Mouse (Mus musculus): ENCODE results near the gene Ssxb8.
"Not testable (repeated sequence)": the region's sequence is repeated elsewhere in the genome, so short reads cannot be mapped to it uniquely, and the experiment has no call there.

Gene Ssxb8

GRCm38 (mm10) chrX:8690744-8691143 lies at the start of gene Ssxb8:
Gene Ssxb8, minus strand, starts transcription at chrX:8690844.
- DNase-seq (ENCODE audit: low spot score in 2 of 2): not testable (repeated sequence)

DNA sequence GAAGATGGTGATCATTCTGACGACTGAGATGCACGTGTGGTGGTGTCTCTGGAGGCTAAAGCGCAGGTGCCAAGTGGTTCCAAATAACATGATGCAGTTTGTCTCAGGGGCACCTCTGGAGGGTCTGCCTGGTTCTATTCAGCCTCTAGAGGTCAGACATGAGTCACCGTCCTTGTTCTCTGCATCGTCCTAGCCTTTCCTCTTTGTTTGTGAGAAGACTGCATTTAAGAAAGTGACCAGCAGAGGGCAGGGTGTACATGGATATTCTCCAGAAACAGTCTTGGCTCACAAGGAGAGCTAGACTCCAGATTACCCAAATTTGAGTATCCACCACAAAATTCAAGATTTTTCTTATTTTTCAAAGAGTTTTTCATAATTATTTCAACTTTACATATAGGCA lies 42.3 kb upstream of the Ssxb8 start:
- DNase-seq (ENCODE audit: low spot score in 2 of 2): peak in 1 of 2 experiments; percentile 8

- DNase-seq (ENCODE audit: low spot score in 2 of 2): no peak
These were observed 27.6 kb downstream of the Ssxb8 start for GRCm38 (mm10) chrX:8663085-8663484.

Data from spleen, postnatal 10 days (tissue).